Mouse (Mus musculus): ENCODE data around the gene Edn3. TPM values are rescaled to one million over a fixed set of nuclear protein-coding genes. Genes with fewer than 3 reads are reported as not detected.

Edn3 gene
- polyA plus RNA-seq, 1 experiment from 2014 or later, result 5.4 TPM

GRCm38 (mm10) chr2:174833608-174834007 is 73.2 kb downstream of the Edn3 start:
- Histone ChIP-seq H3K27ac (ENCODE audit: low read depth, low read length) (no peak overlapping the region), H3K36me3 (ENCODE audit: control insufficient read depth, insufficient read depth) (no peaks in the 10 kb centered on the region), H3K4me1 (replicated peaks; ENCODE audit: control insufficient read depth, insufficient read depth, low read length) (no peaks in the 10 kb centered on the region), H3K27me3 (replicated peaks; ENCODE audit: control insufficient read depth, insufficient read depth, low read length) (no peaks in the 10 kb centered on the region), H3K9ac (ENCODE audit: low read depth, low read length) (no peak overlapping the region), H3K4me3 (ENCODE audit: low read depth, low read length) (no peak overlapping the region), H3K4me2 (replicated peaks; ENCODE audit: low read depth) (no peak overlapping the region), H3K9me3 (ENCODE audit: control insufficient read depth) (no peaks in the 10 kb centered on the region)
- 38% methylated on average over 5 of the region's 5 CpGs for WGBS
- no peak for ATAC-seq
- TF ChIP-seq CTCF (IDR thresholded peaks at IDR 0.05; ENCODE audit: low read depth), result no peak

Other genes starting within 250 kb of the Edn3 start
- gene Zfp831, start 117.1 kb upstream of the Edn3 start, polyA plus RNA-seq (2015; fragmentation: Nextera tagmentation; extraction: Ambion mirVana), result not detected in 2 replicates
- gene Gm14444, start 249.6 kb downstream of the Edn3 start, polyA plus RNA-seq (2015; fragmentation: Nextera tagmentation; extraction: Ambion mirVana), result not detected in 2 replicates

Measured in intestine, postnatal 0 days (tissue).